Mouse (Mus musculus) brain, embryonic 14.5 days (tissue): Measurements from ENCODE around the gene Itpkc.

Experiments used
- CTCF ChIP-seq: fragments of 200-500 bp; IDR thresholded peaks from 2 replicates; pipeline ENCODE4 v1.5.1; 2012; ENCODE audit warnings: inconsistent platforms, mild to moderate bottlenecking, moderate library complexity, borderline replicate concordance; ENCODE audit not compliant: insufficient read depth, insufficient read length; ENCODE audit errors: extremely low read depth
- POLR2A ChIP-seq: fragments of 200-500 bp; IDR thresholded peaks from 2 replicates; pipeline ENCODE4 v1.6.1; 2012; ENCODE audit warnings: mild to moderate bottlenecking, inconsistent platforms, borderline replicate concordance; ENCODE audit not compliant: poor library complexity, insufficient read depth, insufficient read length, severe bottlenecking; ENCODE audit errors: extremely low read depth

DNA sequence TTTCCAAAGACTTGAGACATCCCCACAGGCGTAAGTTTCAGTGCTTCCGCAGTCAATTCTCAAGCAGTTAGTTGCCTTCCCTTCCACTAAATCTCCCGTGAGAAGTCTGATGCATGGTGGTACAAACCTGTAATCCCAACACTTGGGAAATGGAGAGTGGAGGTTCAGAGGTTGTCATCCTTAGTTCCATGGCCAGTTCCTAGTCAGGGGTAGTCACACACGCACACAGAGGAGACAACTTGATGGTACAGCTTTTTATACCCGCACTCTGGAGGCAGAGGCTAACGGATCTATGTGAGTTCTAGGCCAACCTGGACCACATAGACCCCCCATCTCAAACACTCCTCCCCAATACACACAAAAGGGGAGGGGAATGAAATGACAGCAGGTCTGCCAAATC is 404 bp upstream of the Itpkc start:
- TF ChIP-seq CTCF: no peak
- no peak for TF ChIP-seq POLR2A
